Mouse (Mus musculus) ES-E14 (cell line): Measurements from ENCODE around the gene Gpr160. TPM values are rescaled to one million over a fixed set of nuclear protein-coding genes. Genes with fewer than 3 reads are reported as not detected.

ENCODE experiments used
- DNase-seq: peaks from one replicate; pipeline ENCODE4 v3.0.0-alpha.2; 2013; ENCODE audit warnings: low read depth, low spot score
- H3K27ac ChIP-seq: 2 replicates; pipeline ENCODE4 v1.5.1; 2012; ENCODE audit warnings: low read depth, mild to moderate bottlenecking, low read length, moderate library complexity, mixed read lengths; ENCODE audit not compliant: poor library complexity, insufficient read depth, severe bottlenecking
- H3K36me3 ChIP-seq: 2 replicates; pipeline ENCODE4 v1.6.1; 2012; ENCODE audit warnings: mild to moderate bottlenecking, low read length, moderate library complexity, mixed read lengths; ENCODE audit not compliant: control insufficient read depth, poor library complexity, insufficient read depth, severe bottlenecking
- H3K4me1 ChIP-seq, 2 experiments: fragments of 150-350 bp in 1 of 2; sonication (generic) in 1 of 2; 2 replicates each; pipeline ENCODE4 v1.6.1; 2012; ENCODE audit warnings: low read length in 2 of 2, mild to moderate bottlenecking in 1 of 2, mixed read lengths in 1 of 2; ENCODE audit not compliant: control insufficient read depth in 2 of 2, insufficient read depth in 2 of 2, poor library complexity in 1 of 2
- H3K4me3 ChIP-seq, 2 experiments: fragments of 150-350 bp in 1 of 2; sonication (generic) in 1 of 2; 2 replicates each; pipeline ENCODE4 v1.5.1; 2012; ENCODE audit warnings: low read length in 2 of 2, low read depth in 1 of 2, mild to moderate bottlenecking in 1 of 2, mixed read lengths in 1 of 2; ENCODE audit not compliant: insufficient read depth in 1 of 2, poor library complexity in 1 of 2, severe bottlenecking in 1 of 2
- H3K9ac ChIP-seq: 2 replicates; pipeline ENCODE4 v1.6.1; 2012; ENCODE audit warnings: low read depth, mild to moderate bottlenecking, low read length, mixed read lengths; ENCODE audit not compliant: poor library complexity, insufficient read depth, severe bottlenecking
- H3K9me3 ChIP-seq: fragments of 150-350 bp; sonication (generic); 2 replicates; pipeline ENCODE4 v1.6.1; 2012; ENCODE audit warnings: low read depth, mild to moderate bottlenecking, low read length; ENCODE audit not compliant: control insufficient read depth, insufficient read depth
- CHD2 ChIP-seq: IDR thresholded peaks from 2 replicates; pipeline ENCODE4 v1.6.1; 2014; ENCODE audit warnings: mild to moderate bottlenecking, low read depth, low read length, inconsistent platforms
- HCFC1 ChIP-seq: IDR thresholded peaks from 2 replicates; pipeline ENCODE4 v1.6.1; 2012; ENCODE audit warnings: low read length, inconsistent platforms, borderline replicate concordance; ENCODE audit not compliant: insufficient read depth
- MAFK ChIP-seq: IDR thresholded peaks from 2 replicates; pipeline ENCODE4 v1.6.1; 2014; ENCODE audit warnings: mild to moderate bottlenecking, low read depth, low read length, inconsistent platforms; ENCODE audit not compliant: insufficient read depth
- ZC3H11A ChIP-seq: IDR thresholded peaks from 2 replicates; pipeline ENCODE4 v1.6.1; 2012; ENCODE audit warnings: low read depth, mild to moderate bottlenecking, inconsistent platforms, low read length, borderline replicate concordance
- ZNF384 ChIP-seq: IDR thresholded peaks from 2 replicates; pipeline ENCODE4 v1.6.1; 2012; ENCODE audit warnings: low read depth, low read length, inconsistent platforms
- in situ Hi-C, 2 experiments: fragments of 600-800 bp; cut with MboI; formaldehyde crosslinking; loops; one replicate each; pipeline ENCODE4 v1.15.1; 2025; ENCODE audit warnings: low sequenced_read_pairs in 2 of 2, inconsistent platforms in 1 of 2; ENCODE audit not compliant: unreplicated experiment in 2 of 2
- total RNA-seq: library from RNA; depleted of rRNA; stranded (reverse); fragments of 300-350 nt; gene quantifications from 2 replicates; pipeline ENCODE4 v1.2.3, GENCODE M21; 2012

Gene Gpr160
- total RNA-seq, 1 experiment, result 15.8 TPM

DNA sequence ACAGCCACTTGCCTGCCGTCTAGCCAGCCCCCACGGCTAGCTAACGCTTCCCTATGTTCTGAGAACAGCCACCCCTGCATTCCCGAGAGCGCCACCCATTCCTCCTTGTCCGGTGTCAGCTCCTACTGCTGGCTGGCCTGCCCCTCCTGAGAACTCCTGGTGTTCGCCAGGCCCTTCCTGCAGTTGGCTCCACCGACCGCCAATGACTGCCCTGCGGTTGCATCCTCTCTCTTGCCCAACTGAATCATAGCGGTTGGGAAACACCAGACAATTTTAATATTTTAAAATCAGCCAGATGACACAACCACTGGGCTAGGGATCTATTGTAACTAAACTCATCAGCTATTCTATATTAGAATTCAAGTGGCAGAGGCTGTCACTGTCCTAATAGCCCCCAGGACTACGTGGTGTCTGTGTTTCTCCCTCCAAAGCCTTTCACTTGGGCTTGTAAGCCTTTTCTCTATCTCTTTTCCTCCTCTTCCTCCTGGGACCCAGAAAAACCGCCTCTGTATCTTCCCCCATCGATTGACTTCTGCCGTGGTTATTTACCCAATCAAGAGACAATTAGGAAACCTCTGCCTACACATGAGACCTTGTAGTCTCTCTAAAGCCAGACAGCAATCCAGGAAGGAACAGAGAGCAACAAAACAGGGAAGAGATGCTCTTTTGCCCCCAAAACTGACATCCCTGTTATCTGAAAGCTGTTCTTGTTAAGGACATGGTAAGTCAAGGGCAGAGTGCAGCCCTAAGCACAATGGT, 23.7 kb upstream of the Gpr160 start:
- no peak overlapping the region for H3K9ac ChIP-seq
- TF ChIP-seq ZC3H11A, result no peak
- TF ChIP-seq MAFK, result no peak
- no peak for TF ChIP-seq ZNF384
- no peak for TF ChIP-seq HCFC1
- no peak for TF ChIP-seq CHD2
- H3K4me1 ChIP-seq, result no peaks in the 10 kb centered on the region
- no peaks in the 10 kb centered on the region for H3K9me3 ChIP-seq
- no peaks in the 10 kb centered on the region for H3K36me3 ChIP-seq
- no peak for DNase-seq
- no peak overlapping the region for H3K4me3 ChIP-seq
- H3K27ac ChIP-seq, result no peak overlapping the region
- in situ Hi-C loops, result no loop called here

DNA sequence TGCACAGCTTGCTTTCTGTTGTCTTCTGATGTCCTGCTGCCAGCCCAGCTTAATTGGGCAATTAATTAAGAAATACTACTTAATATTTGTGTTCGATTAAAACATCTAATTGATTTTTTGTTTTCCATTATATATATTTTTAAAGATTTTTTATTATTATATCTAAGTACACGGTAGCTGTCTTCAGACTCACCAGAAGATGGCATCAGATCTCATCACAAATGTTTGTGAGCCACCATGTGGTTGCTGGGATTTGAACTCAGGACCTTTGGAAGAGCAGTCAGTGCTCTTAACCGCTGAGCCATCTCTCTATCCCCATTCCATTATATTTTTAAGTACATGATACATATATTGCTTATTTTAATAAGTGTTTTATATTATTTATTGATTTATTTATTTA, 22.5 kb upstream of the Gpr160 start:
- no peak for DNase-seq
- TF ChIP-seq ZC3H11A (no peak), HCFC1 (no peak), MAFK (no peak), ZNF384 (no peak), CHD2 (no peak)
- Histone ChIP-seq H3K9me3 (no peaks in the 10 kb centered on the region), H3K9ac (no peak overlapping the region), H3K4me3 (no peak overlapping the region), H3K27ac (no peak overlapping the region), H3K4me1 (no peaks in the 10 kb centered on the region), H3K36me3 (no peaks in the 10 kb centered on the region)
- in situ Hi-C loops, result no loop called here

DNA sequence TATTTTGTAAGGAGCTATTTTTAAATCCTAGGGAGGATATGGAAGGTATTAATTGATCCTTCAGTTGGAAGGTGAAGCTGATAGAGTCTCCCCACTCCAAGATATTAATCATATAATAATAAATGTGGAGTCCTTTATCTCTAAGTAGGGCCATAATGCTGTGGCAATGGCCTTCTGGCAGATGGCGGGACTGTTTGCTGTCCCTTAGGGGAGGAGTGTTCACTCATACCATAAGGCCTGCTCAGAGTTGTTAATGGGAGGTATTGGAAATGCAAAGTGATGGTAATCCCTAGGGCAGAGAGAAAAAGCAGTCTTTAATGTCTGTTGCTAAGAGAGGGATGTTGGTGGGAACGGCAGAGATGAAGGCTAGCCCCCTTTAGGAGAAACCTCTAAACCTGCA, 10.0 kb upstream of the Gpr160 start:
- DNase-seq, result no peak
- no peak overlapping the region for H3K9ac ChIP-seq
- no peaks in the 10 kb centered on the region for H3K9me3 ChIP-seq
- peaks cover 2% of the 10 kb centered on the region in 2 experiments; a peak in 1 of 4 replicates for H3K4me1 ChIP-seq
- no peak overlapping the region for H3K27ac ChIP-seq
- H3K36me3 ChIP-seq, result no peaks in the 10 kb centered on the region
- TF ChIP-seq CHD2, result no peak
- TF ChIP-seq HCFC1, result no peak
- TF ChIP-seq ZC3H11A, result no peak
- no peak for TF ChIP-seq ZNF384
- no peak for TF ChIP-seq MAFK
- no peak overlapping the region for H3K4me3 ChIP-seq
- in situ Hi-C loops, result no loop called here

DNA sequence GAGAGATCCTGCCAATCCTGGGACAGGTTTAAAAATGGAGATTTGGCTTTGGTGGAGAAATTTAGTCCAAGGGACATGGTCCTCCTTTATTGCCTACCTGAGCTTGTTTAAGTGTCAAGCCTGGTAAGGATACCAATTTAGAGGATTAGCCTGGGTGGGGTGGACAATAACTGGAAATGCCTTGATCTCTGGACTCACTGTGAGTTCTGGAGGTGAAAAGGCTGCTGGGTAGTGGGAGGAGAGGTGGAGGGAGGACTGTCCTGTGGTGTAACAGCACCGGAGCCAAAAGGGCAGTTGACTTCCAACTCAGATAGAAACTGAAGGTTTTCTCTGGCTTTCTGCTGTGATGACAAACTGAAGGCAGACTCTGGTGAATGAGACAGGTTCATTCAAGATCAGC, 8.3 kb upstream of the Gpr160 start:
- Histone ChIP-seq H3K4me3 (no peak overlapping the region), H3K4me1 (peaks cover 2% of the 10 kb centered on the region in 2 experiments; a peak in 1 of 4 replicates), H3K9me3 (no peaks in the 10 kb centered on the region), H3K36me3 (no peaks in the 10 kb centered on the region), H3K27ac (no peak overlapping the region), H3K9ac (no peak overlapping the region)
- DNase-seq, result no peak
- in situ Hi-C loops, result no loop called here
- TF ChIP-seq CHD2, result no peak
- TF ChIP-seq ZNF384, result no peak
- no peak for TF ChIP-seq HCFC1
- no peak for TF ChIP-seq ZC3H11A
